Mouse (Mus musculus) liver, embryonic 16.5 days (tissue): ENCODE results near the gene Spata32. TPM values are rescaled to one million over a fixed set of nuclear protein-coding genes. Genes with fewer than 3 reads are reported as not detected.
"Not testable (repeated sequence)": the region's sequence is repeated elsewhere in the genome, so short reads cannot be mapped to it uniquely, and the experiment has no call there.

Experiments
- ATAC-seq: fragments of 200-750 bp; cut with Nextera tagmentation; 2 replicates; pipeline ENCODE4 v1.8.0; 2017; ENCODE audit warnings: low read depth, mild to moderate bottlenecking, moderate number of reproducible peaks, moderate library complexity
- H3K27ac ChIP-seq: fragments of 300-500 bp; sonication (generic); 2 replicates; pipeline ENCODE4 v1.5.1; 2014; ENCODE audit warnings: mild to moderate bottlenecking, low read length
- H3K27me3 ChIP-seq: fragments of 300-500 bp; sonication (generic); 2 replicates; pipeline ENCODE4 v1.6.1; 2014; ENCODE audit warnings: low read depth, low read length, mixed read lengths; ENCODE audit not compliant: control insufficient read depth, insufficient read depth
- H3K36me3 ChIP-seq: fragments of 300-500 bp; sonication (generic); 2 replicates; pipeline ENCODE4 v1.6.1; 2014; ENCODE audit warnings: mild to moderate bottlenecking; ENCODE audit not compliant: control insufficient read depth, insufficient read depth
- H3K4me1 ChIP-seq: fragments of 300-500 bp; sonication (generic); 2 replicates; pipeline ENCODE4 v1.6.1; 2014; ENCODE audit warnings: low read depth, low read length, mixed read lengths; ENCODE audit not compliant: control insufficient read depth
- H3K4me2 ChIP-seq: fragments of 300-500 bp; sonication (generic); 2 replicates; pipeline ENCODE4 v1.6.1; 2014; ENCODE audit warnings: low read depth, low read length, mixed read lengths
- H3K4me3 ChIP-seq: fragments of 300-500 bp; sonication (generic); 2 replicates; pipeline ENCODE4 v1.5.1; 2014; ENCODE audit warnings: low read depth, mild to moderate bottlenecking, low read length
- H3K9ac ChIP-seq: fragments of 300-500 bp; sonication (generic); 2 replicates; pipeline ENCODE4 v1.6.1; 2014; ENCODE audit warnings: low read depth, low read length
- H3K9me3 ChIP-seq: fragments of 300-500 bp; sonication (generic); replicated peaks from 2 replicates; pipeline ENCODE4 v1.6.1; 2016; ENCODE audit warnings: low read length; ENCODE audit not compliant: control insufficient read depth
- WGBS: fragments of 180-500 bp; shearing (Covaris S2); extraction: QIAGEN DNeasy Blood & Tissue Kit; methylation state at CpG from one replicate; pipeline ENCODE4 v1.1.7; 2014; ENCODE audit not compliant: insufficient replicate concordance; 5-methylcytosine and 5-hydroxymethylcytosine counted together
- polyA plus RNA-seq: library from polyadenylated mRNA; unstranded; fragments of >200 nt; fragmentation: Nextera tagmentation; extraction: Ambion mirVana; gene quantifications from 2 replicates; pipeline ENCODE4 v1.2.1, GENCODE M21; 2015

Gene Spata32
- polyA plus RNA-seq, 1 experiment from 2014 or later = not detected

- H3K4me3 ChIP-seq = no peak overlapping the region
- no peak for ATAC-seq
- no peak overlapping the region for H3K27ac ChIP-seq
- no peak overlapping the region for H3K4me2 ChIP-seq
- H3K27me3 ChIP-seq = no peaks in the 10 kb centered on the region
- no peak overlapping the region for H3K9ac ChIP-seq
- H3K4me1 ChIP-seq = no peaks in the 10 kb centered on the region
- no peaks in the 10 kb centered on the region for H3K9me3 ChIP-seq
- H3K36me3 ChIP-seq = no peaks in the 10 kb centered on the region; the same call in 1 of the 2 replicates
- WGBS = 63% methylated on average over 1 of the region's 1 CpGs
Measured at GRCm38 (mm10) chr11:103234447-103234846, 16.2 kb upstream of the Spata32 start.

GRCm38 (mm10) chr11:103232966-103233365, 14.7 kb upstream of the Spata32 start:
- no peaks in the 10 kb centered on the region; the same call in 1 of the 2 replicates for H3K36me3 ChIP-seq
- H3K4me3 ChIP-seq = no peak overlapping the region
- 30% methylated on average over 7 of the region's 7 CpGs for WGBS
- no peaks in the 10 kb centered on the region for H3K4me1 ChIP-seq
- no peak overlapping the region for H3K9ac ChIP-seq
- ATAC-seq = no peak
- no peaks in the 10 kb centered on the region for H3K9me3 ChIP-seq
- no peaks in the 10 kb centered on the region for H3K27me3 ChIP-seq
- H3K27ac ChIP-seq = no peak overlapping the region
- no peak overlapping the region for H3K4me2 ChIP-seq

DNA sequence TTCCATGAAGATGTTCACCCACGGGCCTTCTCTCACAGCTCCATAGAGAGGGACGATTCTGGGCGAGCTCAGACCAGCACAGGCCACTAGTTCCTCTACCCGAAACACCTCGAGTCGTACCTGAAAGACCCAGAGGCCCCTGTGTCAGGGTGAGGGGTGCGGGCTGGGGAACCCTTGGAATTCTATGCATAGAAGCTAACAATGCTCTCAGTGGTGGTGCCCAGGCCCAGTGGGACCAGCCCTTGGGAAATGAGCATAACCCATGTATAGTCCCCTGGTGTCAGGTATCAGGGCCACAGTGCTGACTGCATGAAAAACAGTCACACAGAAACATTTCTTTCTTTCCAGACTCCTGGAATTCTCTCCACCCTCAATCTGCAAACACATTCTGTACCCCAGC, 13.1 kb upstream of the Spata32 start:
- Histone ChIP-seq H3K9ac (no peak overlapping the region), H3K27me3 (no peaks in the 10 kb centered on the region), H3K36me3 (no peaks in the 10 kb centered on the region; the same call in 1 of the 2 replicates), H3K27ac (no peak overlapping the region), H3K4me3 (no peak overlapping the region), H3K4me1 (no peaks in the 10 kb centered on the region), H3K9me3 (no peaks in the 10 kb centered on the region), H3K4me2 (no peak overlapping the region)
- WGBS = 80% methylated on average over 7 of the region's 7 CpGs
- no peak for ATAC-seq

GRCm38 (mm10) chr11:103230626-103231025, 12.4 kb upstream of the Spata32 start:
- Histone ChIP-seq H3K4me2 (no peak overlapping the region), H3K9ac (no peak overlapping the region), H3K4me1 (no peaks in the 10 kb centered on the region), H3K27me3 (no peaks in the 10 kb centered on the region), H3K4me3 (no peak overlapping the region), H3K27ac (no peak overlapping the region), H3K36me3 (no peaks in the 10 kb centered on the region; the same call in 1 of the 2 replicates), H3K9me3 (no peaks in the 10 kb centered on the region)
- WGBS = 85% methylated on average over 19 of the region's 19 CpGs
- ATAC-seq = no peak

GRCm38 (mm10) chr11:103229608-103230007, 11.4 kb upstream of the Spata32 start:
- WGBS = 77% methylated on average over 2 of the region's 2 CpGs
- no peak overlapping the region for H3K4me2 ChIP-seq
- no peak overlapping the region for H3K27ac ChIP-seq
- no peaks in the 10 kb centered on the region for H3K27me3 ChIP-seq
- H3K4me3 ChIP-seq = no peak overlapping the region
- no peaks in the 10 kb centered on the region; the same call in 1 of the 2 replicates for H3K36me3 ChIP-seq
- ATAC-seq = no peak
- no peak overlapping the region for H3K9ac ChIP-seq
- no peaks in the 10 kb centered on the region for H3K9me3 ChIP-seq
- H3K4me1 ChIP-seq = no peaks in the 10 kb centered on the region

GRCm38 (mm10) chr11:103223951-103224456, 5.8 kb upstream of the Spata32 start:
- Histone ChIP-seq H3K4me1 (no peaks in the 10 kb centered on the region), H3K9ac (no peak overlapping the region), H3K4me2 (no peak overlapping the region), H3K36me3 (no peaks in the 10 kb centered on the region), H3K4me3 (no peak overlapping the region), H3K9me3 (no peaks in the 10 kb centered on the region), H3K27ac (no peak overlapping the region), H3K27me3 (no peaks in the 10 kb centered on the region)
- ATAC-seq = no peak
- WGBS = 76% methylated on average over 18 of the region's 18 CpGs

DNA sequence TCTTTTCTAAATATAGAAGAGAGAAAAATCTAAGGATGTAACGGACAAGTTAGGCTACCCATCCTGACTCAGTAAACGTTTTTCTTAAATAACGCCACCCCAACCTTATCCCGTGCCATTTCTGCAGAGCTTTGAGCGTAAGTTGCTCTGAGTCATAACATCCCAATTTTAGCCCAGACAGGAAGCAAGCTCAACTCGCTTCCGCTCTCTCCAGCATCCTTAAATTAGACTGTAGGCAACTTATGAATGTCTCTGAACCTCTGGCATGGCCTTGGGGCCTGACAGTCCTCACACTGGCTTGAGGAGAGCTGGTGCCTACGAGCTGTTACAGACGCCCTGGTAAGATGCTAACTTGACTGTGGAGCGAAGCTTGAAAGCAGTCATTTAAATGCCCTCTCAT, 5.2 kb upstream of the Spata32 start:
- Histone ChIP-seq H3K9ac (no peak overlapping the region), H3K4me3 (no peak overlapping the region), H3K4me1 (peaks cover under 1% of the 10 kb centered on the region; the same call in 1 of the 2 replicates), H3K27me3 (no peaks in the 10 kb centered on the region), H3K36me3 (no peaks in the 10 kb centered on the region), H3K9me3 (no peaks in the 10 kb centered on the region), H3K4me2 (no peak overlapping the region), H3K27ac (no peak overlapping the region)
- 58% methylated on average over 10 of the region's 10 CpGs for WGBS
- no peak for ATAC-seq

DNA sequence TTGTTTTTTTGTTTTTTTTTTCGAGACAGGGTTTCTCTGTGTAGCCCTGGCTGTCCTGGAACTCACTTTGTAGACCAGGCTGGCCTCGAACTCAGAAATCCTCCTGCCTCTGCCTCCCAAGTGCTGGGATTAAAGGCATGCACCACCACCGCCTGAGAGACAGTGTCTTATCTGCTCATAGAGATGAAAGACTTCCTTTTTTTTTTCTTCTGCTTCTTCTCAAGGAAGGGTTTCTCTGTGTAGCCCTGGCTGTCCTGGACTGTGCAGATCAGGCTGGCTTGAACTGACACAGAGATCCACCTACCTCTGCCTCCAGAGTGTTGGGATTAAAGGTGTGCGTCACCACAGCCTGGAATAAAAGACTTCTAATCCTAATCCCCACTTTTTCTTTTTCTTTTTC, 4.5 kb upstream of the Spata32 start:
- not testable (repeated sequence) for H3K9ac ChIP-seq, H3K27me3 ChIP-seq, H3K9me3 ChIP-seq, H3K36me3 ChIP-seq, ATAC-seq, H3K4me2 ChIP-seq, H3K4me3 ChIP-seq, H3K27ac ChIP-seq, H3K4me1 ChIP-seq
- WGBS = 43% methylated on average over 4 of the region's 4 CpGs

DNA sequence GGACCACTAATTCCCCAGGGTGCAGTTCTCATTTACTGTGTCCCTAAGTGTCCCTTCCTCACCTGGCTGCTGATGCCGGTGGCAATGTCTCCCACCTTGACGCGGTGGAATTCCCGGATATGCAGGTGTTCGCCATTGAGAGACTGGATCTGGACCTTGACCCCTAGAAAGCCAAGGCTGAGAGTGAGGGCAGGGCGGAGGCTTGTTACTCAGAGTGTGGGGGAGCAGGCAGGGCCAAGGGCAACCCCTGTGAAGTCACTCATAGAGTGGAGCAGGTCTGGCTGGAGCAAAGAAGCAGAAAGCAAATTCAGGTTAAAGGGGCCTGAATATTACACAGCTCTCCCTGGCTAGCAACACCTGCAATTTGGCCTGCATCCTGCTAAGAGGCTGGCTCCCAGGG, 3.2 kb upstream of the Spata32 start:
- Histone ChIP-seq H3K4me1 (peaks cover 3% of the 10 kb centered on the region; the same call in 1 of the 2 replicates), H3K9me3 (no peaks in the 10 kb centered on the region), H3K27me3 (no peaks in the 10 kb centered on the region), H3K4me3 (no peak overlapping the region), H3K4me2 (no peak overlapping the region), H3K27ac (no peak overlapping the region), H3K36me3 (no peaks in the 10 kb centered on the region), H3K9ac (no peak overlapping the region)
- ATAC-seq = no peak
- 75% methylated on average over 6 of the region's 6 CpGs for WGBS
